ENCODE assay signal across 9 mouse cellular contexts in the genomic region with DNA sequence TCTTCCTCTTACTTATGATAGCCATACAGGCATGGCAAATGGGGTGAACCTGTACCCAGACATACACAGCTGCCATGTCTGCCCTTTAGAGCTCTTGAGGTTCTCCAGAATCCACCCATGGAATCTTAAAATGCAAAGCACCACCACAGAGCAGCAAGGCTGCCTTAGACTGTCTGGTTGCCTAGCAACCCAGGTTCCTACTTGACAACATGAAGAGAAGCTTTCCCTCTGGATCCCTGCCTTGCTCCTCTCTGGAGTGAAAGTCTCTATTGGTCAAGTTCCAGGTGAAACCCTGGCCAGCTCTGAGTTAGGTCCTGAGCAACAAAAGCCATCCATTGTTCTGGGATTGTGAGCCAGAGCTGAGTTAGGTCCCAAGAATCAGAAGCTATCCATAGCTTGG. TPM values are rescaled to one million over a fixed set of nuclear protein-coding genes. Genes with fewer than 3 reads are reported as not detected.
A peak's percentile ranks its signal among the peaks of the same experiment; 100 is the strongest.
DNase-seq lines count a peak whose midpoint lies in the region.
"Had no signal": no experiment of that assay in that cellular context is flagged by ENCODE, and none has a peak within 500 bp of the region (broad histone marks: within the 10 kb centered on the region; RNA-seq: fewer than 3 reads in every experiment).

No protein-coding gene starts in this region.

- intact Hi-C loops in left cerebral cortex, postnatal 10 days (cut with DNase I) = no loop called here

- peak; percentile 26 for DNase-seq in embryo, embryonic 11 days
- no peak for DNase-seq in embryo, embryonic 9.5 days (ENCODE audit: extremely low spot score)
- DNase-seq in ES-CJ7 (ENCODE audit: low read depth, low spot score) = peak; percentile 11
- DNase-seq in frontal cortex, postnatal 14 days (ENCODE audit: low spot score in 2 of 2) = peak; percentile 33 to 42
- DNase-seq in left cerebral cortex, postnatal 10 days (ENCODE audit: extremely low spot score in 1 of 2, low spot score in 2 of 2) = peak; percentile 52 to 81
- no peak for DNase-seq in adipocyte (ENCODE audit: low spot score)
- DNase-seq in lung, postnatal 10 days = no peak
- DNase-seq in urinary bladder, adult 18-20 months (ENCODE audit: low spot score in 2 of 2) = no peak
- DNase-seq: adrenal gland, postnatal 25 days had no signal

RNA-seq across cellular contexts. Expression of a gene that starts 43.0 kb away (rescaled TPM):
- total RNA-seq in left cerebral cortex, postnatal 10 days (2021) = 100 to 1,000 TPM; 374 to 412 TPM

Comparison
In these comparisons a context has a peak if more than half of its experiments do, and no peak if none do; other contexts are left out.
1. DNase-seq: peak in embryo, embryonic 11 days (single experiment), ES-CJ7 (single experiment), frontal cortex, postnatal 14 days (2 of 2) and left cerebral cortex, postnatal 10 days (2 of 2); none in embryo, embryonic 9.5 days (single experiment), adipocyte (single experiment), lung, postnatal 10 days (single experiment) and urinary bladder, adult 18-20 months (0 of 2).